Mouse (Mus musculus) heart, adult 18-20 months (tissue): ENCODE data around the gene Hist1h3a. TPM values are rescaled to one million over a fixed set of nuclear protein-coding genes. Genes with fewer than 3 reads are reported as not detected.
A peak's percentile ranks its signal among the peaks of the same experiment; 100 is the strongest.
"Not testable (repeated sequence)": the region's sequence is repeated elsewhere in the genome, so short reads cannot be mapped to it uniquely, and the experiment has no call there.

Experiments used
- DNase-seq, 2 experiments: peaks; one replicate each; pipeline ENCODE4 v3.0.0; 2021 to 2022; ENCODE audit warnings: mixed read lengths in 1 of 2
- long read RNA-seq, 2 experiments: library from polyadenylated mRNA; stranded (forward); transcript quantifications; one replicate each; pipeline ENCODE4 v2.0.0; 2021
- total RNA-seq, 2 experiments: library from RNA; stranded (reverse); gene quantifications; 2 replicates each; pipeline ENCODE4 v1.2.3; 2021

Gene Hist1h3a
- 10 to 100 TPM in 1 of 2 experiments, 1 to 10 TPM in 1; 7.5 to 10.7 TPM for total RNA-seq
- long read RNA-seq, experiment 1: 0 reads
- long read RNA-seq, experiment 2: 0 reads

DNA sequence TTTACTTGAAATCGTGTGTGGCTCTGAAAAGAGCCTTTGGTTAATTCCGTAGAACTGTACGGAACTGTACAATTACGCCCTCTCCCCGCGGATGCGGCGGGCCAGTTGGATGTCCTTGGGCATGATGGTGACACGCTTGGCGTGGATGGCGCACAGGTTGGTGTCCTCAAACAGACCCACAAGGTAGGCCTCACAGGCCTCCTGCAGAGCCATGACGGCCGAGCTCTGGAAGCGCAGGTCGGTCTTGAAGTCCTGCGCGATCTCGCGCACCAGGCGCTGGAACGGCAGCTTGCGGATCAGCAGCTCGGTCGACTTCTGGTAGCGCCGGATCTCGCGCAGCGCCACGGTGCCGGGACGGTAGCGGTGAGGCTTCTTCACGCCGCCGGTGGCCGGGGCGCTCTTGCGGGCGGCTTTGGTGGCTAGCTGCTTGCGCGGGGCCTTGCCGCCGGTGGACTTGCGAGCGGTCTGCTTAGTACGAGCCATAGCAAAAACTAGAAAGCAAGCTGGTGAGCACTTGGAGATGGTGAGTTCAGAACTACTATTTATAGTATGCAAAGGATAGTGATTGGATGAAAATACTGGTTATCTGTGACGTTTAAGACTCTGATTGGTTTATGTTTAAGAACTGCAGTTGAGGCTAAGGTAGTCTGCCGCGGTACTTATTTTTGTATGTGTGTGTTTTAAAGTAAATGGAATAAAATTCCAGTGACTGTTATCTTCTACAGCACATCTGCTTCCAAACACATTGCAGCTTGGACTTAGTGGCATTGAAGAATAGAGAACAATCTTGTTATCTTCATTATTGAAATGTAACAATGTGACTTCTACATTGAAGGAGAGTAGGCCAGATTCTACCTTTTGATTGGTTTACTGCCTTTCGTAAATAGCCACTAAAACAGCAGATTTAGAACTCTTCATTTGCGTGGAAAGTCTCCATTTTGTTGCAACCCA lies at the start of gene Hist1h3a:
TSS of gene Hist1h3a (minus strand) at position 516 of the 951 bp plus-strand sequence.
- DNase-seq: peak; percentile 65 to 78

DNA sequence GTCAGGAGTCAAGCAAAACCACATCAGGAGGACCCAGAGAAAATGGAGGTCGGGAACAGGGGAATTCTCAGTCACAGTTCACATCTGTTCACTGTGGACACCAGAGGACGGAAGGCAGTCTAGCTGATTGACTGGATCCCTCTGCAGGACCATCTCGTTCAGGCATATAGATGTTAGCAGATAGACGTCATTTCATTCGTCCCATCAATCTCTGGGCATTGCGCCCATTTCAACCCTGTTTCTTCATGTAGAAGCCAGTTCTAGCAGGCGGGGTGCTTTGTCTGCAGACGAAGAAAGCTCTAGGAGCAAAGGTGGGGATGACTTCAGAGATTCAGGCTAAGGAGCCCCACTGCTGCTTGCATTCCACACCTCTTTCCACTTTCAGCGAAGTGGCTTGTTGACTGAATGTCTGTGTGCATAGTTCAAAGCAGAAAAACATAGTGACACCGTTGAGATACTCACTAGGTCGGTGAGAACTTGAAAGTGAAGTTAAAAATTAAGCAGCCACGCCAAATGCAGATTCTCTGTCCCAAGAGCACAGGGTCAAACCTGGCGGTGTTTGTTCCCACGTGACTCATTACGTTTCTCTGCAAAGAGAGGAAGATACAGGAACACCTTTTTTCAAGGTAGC lies 44.4 kb upstream of the Hist1h3a start, which contains the start of gene Slc17a2:
TSS of gene Slc17a2 (plus strand) at position 572 of the 631 bp plus-strand sequence.
- DNase-seq: no peak

DNA sequence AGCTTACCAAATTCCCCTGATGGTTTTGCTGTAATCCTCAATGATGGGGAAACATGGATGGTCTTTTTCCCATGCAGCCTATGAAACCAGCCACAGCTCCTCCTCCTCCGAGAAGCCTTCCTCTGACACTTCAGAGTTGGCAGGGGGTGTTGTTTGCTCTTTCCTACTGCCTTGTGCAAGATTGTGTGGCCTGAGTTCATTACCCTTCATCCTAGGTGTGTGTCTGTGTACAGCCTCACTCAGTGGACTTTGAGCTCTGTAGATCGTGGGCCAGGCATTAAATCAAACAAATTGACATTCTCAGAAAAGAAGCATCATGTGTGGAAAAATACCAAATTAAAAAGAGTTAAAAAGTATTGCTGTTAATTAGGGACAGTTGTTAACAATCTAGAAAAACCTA lies 42.3 kb upstream of the Hist1h3a start:
- DNase-seq: no peak

DNA sequence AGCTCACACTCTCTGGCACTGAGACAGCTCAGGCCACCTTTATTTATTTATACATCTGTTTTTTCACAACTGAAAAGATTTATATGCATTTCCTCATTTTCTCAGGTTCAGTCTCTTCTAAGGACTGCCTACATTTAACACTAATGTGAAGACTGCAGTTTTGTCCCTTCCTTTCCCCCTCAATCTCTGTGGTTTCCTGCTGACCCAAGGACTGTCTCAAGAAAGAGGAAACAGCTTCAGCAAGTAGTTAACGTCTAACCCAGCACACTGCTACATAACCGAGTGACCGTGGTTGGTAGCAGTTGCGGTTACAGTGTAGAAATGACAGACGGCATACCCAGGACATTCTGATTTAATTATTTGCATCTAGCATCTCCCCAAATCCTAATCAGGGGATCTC lies 37.2 kb upstream of the Hist1h3a start:
- peak in 1 of 2 experiments; percentile 19 for DNase-seq

DNA sequence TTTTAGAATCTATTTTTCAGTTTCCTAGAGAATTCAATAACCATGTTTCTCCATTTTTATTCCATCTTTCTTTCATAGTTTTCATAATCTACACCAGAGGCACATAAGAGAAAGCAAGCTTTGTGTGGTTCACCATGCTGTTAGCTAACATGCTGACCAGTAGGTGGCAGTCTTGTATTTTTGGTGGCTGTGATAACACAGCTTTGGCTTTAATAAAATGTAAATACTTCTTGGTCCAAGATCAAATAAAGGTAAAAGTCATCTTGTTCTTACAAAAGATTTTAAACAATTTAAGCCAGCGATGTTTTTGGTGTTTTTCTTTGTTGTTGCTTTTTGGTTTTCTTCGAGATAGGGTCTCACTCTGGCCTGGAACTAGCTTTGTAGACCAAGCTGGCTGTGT lies 30.3 kb upstream of the Hist1h3a start:
- peak; percentile 22 to 63 for DNase-seq

DNA sequence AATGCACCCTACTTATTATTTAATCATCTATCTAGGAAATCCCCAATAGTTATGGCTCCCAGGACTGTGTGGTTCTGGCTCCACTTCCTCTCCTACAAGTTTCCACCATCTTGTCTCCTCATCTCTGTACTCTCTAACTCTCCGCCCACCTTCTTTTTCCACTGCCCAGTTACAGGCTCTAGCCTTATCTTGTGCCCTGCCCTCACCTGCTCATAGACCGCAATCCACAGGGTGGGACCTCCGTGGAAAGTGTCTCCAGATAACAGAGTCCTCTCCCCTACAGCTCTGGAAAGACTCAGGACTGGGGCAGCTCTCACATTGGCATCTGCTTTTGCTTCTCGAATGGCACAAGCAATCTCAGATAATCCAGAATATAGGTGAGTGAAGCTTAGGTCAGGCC lies 16.8 kb upstream of the Hist1h3a start:
- no peak for DNase-seq

DNA sequence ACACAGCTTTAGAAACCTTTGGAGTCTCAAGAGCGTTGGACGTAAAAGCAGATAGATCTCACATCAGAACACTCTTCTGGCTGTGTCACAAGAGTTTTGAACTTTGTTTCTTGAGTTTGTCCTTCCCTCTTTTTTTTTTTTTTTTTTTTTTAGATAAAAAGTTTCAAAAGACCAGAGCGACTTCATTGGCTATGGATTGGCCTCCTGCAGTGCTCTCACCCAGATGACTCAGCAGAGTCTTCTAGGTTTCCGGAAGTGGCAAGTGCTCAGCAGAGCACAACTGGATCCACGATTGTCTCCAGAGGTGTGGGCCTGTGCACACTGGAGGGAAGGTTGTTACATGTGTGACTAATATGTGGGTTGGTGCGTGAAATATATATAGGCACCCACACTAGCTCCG lies 16.2 kb upstream of the Hist1h3a start:
- no peak for DNase-seq

DNA sequence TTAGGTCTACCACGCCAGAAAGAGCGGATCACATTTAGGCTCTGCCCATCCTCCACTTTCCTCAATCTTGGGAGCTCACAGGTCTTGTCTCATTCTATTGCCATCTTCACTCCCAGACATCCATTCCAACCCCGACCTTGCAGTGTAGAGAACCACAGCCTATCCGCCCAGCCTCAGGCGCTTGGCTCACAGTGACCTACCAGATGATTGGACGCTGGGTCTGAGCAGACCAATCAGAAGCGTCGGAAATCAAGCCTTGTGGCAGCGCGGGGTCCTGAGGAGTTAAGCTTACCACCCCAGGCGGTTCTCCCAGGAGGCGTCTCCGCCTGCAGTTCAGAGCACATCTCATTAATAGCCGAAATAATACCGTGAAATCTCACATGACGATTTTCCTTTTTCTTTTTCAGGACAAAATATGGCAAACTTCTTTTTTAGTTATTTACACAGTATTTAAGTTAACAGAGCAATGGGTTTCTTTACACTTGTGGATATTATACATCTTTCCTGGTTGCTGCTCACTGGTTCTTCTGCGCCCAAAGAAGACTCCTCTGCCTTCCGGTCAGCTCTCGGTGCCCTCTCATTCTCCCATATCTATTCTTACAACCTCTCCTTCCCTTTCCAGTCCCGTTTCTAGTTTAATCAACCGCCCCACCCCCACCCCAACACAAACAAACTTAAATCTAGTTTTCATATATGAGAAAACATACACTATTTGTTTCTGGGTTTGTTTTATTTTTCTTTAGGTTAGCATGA lies 10.6 kb upstream of the Hist1h3a start:
- DNase-seq: peak in 1 of 2 experiments; percentile 33

DNA sequence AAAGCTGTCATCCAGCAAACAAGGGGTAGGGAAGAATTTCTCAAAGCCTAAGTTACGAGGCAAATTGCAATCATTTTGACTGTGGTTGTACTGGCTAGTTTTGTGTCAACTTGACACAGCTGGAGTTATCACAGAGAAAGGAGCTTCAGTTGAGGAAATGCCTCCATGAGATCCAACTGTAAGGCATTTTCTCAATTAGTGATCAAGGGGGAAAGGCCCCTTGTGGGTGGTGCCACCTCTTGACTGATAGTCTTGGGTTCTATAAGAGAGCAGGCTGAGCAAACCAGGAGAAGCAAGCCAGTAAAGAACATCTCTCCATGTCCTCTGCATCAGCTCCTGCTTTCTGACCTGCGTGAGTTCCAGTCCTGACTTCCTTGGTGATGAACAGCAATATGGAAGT lies 7.4 kb upstream of the Hist1h3a start, which contains the start of gene Trim38:
TSS of gene Trim38 (plus strand) at position 301 of the 400 bp plus-strand sequence.
- DNase-seq: not testable (repeated sequence)

DNA sequence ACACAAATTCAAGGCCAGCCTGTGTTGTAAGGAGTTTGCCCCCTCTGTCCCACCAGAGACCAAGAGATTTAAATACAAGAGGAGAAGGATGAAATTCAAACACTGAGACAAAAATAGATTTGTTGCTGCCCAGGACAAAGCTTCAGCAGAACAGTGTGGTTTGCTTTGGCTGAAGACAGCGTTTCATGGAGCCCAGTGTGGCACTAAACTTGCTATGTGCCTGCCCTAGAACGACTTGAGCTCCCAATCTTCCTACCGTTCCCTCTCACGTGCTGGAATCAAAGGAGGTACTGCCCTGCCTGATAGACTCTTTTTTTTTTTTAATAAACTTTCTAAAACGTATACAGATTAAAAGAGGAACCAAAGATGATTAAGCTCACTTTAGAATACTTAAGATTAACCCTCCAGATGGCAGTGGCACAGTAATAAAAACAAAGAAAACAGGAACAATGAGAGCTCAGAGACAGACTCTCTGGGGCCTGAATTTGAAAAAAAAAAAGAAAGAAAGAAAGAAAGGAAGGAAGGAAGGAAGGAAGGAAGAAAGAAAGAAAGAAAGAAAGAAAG lies 6.7 kb upstream of the Hist1h3a start:
- no peak for DNase-seq

DNA sequence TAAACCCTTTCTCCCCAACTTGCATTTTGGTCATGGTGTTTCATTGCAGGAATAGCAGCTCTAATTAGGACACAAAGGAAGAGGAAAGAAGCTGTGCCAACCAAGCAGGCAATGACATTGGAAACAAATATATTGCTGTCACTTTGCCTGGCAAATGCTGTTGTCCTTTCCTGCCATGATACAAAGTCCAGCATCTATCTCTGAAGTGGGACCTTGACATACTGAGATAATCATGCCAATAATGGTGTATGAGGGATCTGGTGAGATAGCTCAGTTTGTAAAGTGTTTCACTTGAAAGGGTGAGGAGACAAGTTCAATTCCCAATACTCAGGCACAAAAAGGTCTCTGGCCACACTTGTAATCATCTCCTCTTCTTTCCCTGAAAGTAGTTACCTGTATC lies 4.6 kb upstream of the Hist1h3a start:
- no peak for DNase-seq

DNA sequence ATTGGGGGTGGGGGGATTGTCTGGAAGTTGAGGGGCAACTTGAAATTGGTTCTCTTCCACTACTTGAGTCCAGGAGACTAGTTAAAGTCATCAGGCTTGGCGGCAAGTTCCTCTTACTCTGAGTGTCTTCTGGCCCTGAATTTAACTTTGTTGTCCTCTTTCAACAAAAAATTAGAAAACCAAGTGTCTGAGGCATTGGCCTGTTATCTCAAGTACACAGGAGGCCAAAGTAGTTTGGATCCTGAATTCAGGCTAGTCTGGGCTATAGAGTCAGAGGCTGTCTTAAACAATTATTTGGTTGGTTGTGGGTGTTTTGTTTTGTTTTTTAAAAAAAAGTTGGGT lies 3.0 kb upstream of the Hist1h3a start:
- DNase-seq: no peak

DNA sequence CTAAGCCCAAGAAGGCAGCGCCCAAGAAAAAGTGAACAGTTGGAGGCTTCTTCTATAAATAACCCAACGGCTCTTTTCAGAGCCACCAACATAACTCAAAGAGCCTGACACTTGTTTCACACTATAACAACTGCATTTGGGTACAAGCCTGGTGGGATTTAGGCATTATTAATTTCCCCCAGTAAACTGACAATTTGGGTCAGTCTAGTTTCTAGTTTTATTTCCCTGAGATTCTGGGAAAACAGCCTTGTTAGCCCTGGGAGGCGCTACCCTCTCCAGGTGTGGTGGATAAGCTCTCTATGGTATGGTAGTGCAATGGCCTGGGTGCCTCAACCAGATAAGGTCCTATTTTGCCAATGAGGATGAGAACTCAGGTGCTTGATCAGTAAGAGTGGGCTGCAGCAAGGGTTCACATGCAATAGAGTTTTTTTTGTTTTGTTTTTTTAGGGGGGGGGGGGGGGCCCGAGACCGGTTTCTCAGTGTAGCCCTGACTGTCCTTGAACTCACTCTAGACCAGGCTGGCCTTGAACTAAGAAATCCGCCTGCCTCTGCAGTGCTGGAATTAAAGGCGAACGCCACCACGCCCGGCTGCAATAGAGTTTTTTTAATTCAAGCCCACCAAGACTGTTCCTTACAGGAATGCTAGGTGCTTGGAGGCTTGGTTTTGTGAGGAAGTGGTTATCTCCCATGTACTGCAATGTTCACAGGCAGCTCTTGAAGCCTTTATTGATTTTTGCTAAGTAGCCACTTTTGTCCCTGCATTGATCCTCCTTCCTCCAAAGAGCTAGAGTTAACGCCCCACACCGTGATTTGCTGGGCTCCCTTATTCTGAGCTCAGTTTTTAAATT lies 2.4 kb upstream of the Hist1h3a start:
- no peak for DNase-seq

DNA sequence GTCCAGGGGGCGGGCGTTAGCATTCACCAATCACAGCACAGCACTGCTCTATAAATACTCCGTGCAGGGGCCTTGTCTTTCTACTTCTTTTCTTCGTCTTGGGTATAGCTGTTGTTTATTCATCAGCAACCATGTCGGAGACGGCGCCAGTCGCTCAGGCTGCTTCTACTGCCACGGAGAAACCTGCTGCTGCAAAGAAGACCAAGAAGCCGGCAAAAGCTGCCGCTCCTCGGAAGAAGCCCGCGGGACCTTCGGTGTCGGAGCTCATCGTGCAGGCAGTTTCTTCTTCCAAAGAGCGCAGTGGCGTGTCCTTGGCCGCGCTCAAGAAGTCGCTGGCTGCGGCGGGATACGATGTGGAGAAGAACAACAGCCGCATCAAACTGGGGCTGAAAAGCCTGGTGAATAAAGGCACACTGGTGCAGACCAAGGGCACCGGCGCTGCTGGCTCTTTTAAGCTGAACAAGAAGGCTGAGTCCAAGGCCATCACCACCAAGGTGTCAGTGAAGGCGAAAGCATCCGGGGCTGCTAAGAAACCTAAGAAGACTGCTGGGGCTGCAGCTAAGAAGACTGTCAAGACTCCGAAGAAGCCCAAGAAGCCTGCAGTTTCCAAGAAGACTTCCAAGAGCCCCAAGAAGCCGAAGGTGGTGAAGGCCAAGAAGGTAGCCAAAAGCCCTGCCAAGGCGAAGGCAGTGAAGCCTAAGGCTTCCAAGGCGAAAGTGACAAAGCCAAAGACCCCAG lies 1.6 kb upstream of the Hist1h3a start, which contains the start of gene Hist1h1a:
TSS of gene Hist1h1a (plus strand) at position 81 of the 738 bp plus-strand sequence.
- DNase-seq: peak; percentile 85

DNA sequence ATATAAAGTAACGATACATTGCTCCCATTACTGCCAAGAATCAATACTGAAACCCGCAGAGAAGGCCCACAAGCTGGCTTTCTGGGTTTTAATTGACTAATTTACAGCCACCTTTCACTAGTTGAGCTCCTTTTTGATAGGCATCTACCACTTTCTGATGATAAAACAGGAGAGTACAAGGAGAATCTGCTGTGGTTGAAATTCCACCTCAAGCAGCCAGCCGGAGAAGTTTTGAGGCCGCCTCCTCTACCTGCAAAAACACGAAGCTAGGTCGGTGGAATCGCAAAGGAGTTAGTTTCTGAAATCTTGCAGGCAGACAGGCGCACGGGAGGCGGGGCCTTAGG lies 1.0 kb upstream of the Hist1h3a start:
- no peak for DNase-seq

DNA sequence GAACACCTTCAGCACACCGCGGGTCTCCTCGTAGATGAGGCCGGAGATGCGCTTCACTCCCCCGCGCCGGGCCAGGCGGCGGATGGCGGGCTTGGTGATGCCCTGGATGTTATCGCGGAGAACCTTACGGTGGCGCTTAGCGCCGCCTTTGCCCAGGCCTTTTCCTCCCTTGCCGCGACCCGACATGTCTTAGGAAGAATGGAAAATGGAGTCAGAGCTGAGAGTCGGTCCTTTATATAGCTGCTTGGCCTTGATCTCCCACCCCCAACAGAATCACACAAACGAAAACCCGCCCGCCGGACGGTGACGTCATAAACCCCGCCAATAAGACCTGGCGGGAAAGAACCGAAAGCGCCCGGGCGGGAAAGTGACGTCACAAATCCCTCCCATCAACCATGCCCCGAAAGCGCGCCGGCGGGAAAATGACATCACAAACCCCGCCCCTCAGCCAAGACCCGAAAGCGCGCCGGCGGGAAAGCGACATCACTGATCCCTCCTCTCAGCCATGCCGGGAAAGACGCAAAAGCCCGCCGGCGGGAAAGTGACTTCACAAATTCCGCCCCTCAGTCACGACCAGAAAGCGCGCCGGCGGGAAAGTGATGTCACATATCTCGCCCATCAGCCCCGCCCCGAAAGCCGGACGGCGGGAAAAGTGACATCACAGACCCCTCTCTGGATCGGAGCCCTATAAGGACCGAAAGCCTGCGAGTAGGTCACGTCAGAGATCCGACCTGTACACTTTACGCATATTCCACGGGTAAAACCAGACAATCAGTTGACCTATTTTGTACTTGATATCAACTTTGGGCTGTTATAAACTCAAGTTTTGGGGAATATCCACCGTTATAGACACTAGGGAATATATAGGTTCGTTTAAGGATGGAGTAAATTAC lies 968 bp downstream of the Hist1h3a start, which contains the start of gene Hist1h4a:
TSS of gene Hist1h4a (minus strand) at position 259 of the 893 bp plus-strand sequence.
- DNase-seq: peak; percentile 97 to 98

DNA sequence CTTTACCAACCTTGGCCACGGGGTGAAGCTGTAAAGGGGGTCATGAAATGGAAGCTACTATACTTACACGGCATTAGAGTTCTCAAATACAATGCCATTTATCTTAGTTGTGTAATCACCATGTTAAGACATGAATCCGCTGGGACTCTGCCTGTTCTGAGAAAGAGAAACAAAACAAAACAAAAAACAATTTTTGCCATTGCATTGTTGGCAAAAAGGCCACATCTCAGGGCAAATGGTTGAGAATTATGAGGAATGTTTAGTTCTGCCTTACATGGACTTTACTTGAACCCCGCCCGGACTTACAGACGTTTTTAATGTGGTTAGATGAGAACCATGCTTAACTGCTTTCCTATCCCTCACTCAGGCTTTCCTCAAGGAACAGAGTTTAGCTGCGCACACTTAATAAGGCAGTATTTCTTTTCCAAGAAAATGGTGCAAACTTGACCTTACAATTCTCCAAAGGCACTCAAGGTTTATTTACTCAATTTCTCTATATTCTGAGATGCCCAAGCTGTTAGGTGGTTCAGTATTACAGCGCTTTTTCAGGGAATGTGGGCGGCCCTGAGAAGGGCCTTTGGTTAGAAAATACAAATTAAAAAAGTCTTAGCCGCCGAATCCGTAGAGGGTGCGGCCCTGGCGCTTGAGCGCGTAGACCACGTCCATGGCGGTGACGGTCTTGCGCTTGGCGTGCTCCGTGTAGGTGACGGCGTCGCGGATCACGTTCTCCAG lies 1.8 kb downstream of the Hist1h3a start:
- no peak for DNase-seq

DNA sequence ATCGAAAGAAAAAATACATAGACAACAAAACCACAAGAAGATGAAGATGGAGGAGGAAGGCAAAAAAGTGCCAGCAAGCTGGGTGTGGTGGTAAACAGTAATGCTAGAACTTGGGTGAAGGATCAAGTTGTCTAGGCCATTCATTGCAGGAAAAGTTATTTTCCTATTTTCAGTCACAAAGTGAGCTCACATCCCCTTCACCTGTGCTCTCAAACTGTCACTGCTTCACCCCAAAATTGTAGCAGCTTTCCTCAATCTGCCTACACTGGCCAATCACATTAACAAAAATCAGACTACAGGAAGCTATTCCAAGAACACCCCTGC lies 2.3 kb downstream of the Hist1h3a start:
- DNase-seq: no peak
